Mouse (Mus musculus) embryonic facial prominence, embryonic 13.5 days (tissue): ENCODE data around the gene Rbm8a2. TPM values are rescaled to one million over a fixed set of nuclear protein-coding genes. Genes with fewer than 3 reads are reported as not detected.

Experiments used
- ATAC-seq: fragments of 200-750 bp; cut with Nextera tagmentation; 2 replicates; pipeline ENCODE4 v1.8.0; 2017; ENCODE audit warnings: low read depth; ENCODE audit not compliant: insufficient number of reproducible peaks, insufficient read depth, low FRiP score, low TSS enrichment
- H3K27ac ChIP-seq: fragments of 300-500 bp; sonication (generic); 2 replicates; pipeline ENCODE4 v1.5.1; 2015; ENCODE audit warnings: moderate library complexity, mild to moderate bottlenecking, inconsistent platforms
- H3K27me3 ChIP-seq: fragments of 300-500 bp; sonication (generic); 2 replicates; pipeline ENCODE4 v1.6.1; 2015; ENCODE audit warnings: mild to moderate bottlenecking, inconsistent platforms
- H3K36me3 ChIP-seq: fragments of 300-500 bp; sonication (generic); 2 replicates; pipeline ENCODE4 v1.6.1; 2015; ENCODE audit warnings: mild to moderate bottlenecking, inconsistent platforms
- H3K4me1 ChIP-seq: fragments of 300-500 bp; sonication (generic); 2 replicates; pipeline ENCODE4 v1.6.1; 2015; ENCODE audit warnings: inconsistent platforms
- H3K4me2 ChIP-seq: fragments of 300-500 bp; sonication (generic); 2 replicates; pipeline ENCODE4 v1.6.1; 2015; ENCODE audit warnings: moderate library complexity, mild to moderate bottlenecking, inconsistent platforms
- H3K4me3 ChIP-seq: fragments of 300-500 bp; sonication (generic); 2 replicates; pipeline ENCODE4 v1.5.1; 2015; ENCODE audit warnings: mild to moderate bottlenecking, inconsistent platforms
- H3K9ac ChIP-seq: fragments of 300-500 bp; sonication (generic); 2 replicates; pipeline ENCODE4 v1.6.1; 2015; ENCODE audit warnings: mild to moderate bottlenecking, inconsistent platforms
- H3K9me3 ChIP-seq: fragments of 300-500 bp; sonication (generic); 2 replicates; pipeline ENCODE4 v1.6.1; 2016; ENCODE audit warnings: inconsistent platforms
- WGBS: fragments of 180-500 bp; shearing (Covaris S2); methylation state at CpG from one replicate; pipeline ENCODE4 v1.1.7; 2015; ENCODE audit warnings: mixed read lengths; 5-methylcytosine and 5-hydroxymethylcytosine counted together
- polyA plus RNA-seq: library from polyadenylated mRNA; unstranded; fragments of >200 nt; fragmentation: Nextera tagmentation; extraction: Ambion mirVana; gene quantifications from 2 replicates; pipeline ENCODE4 v1.2.1, GENCODE M21; 2015

Rbm8a2 gene
- polyA plus RNA-seq, 1 experiment from 2014 or later = 0.62 TPM

- Histone ChIP-seq H3K27ac (peak overlapping the region; percentile 7; the same call in 1 of the 2 replicates), H3K4me1 (peaks cover 6% of the 10 kb centered on the region; the same call in 1 of the 2 replicates), H3K4me2 (no peak overlapping the region), H3K9ac (no peak overlapping the region), H3K36me3 (no peaks in the 10 kb centered on the region), H3K9me3 (no peaks in the 10 kb centered on the region), H3K27me3 (no peaks in the 10 kb centered on the region), H3K4me3 (no peak overlapping the region)
- WGBS = 91% methylated on average over 5 of the region's 5 CpGs
- peak; percentile 43; the same call in 1 of the 2 replicates for ATAC-seq
These were observed 9.5 kb upstream of the Rbm8a2 start for GRCm38 (mm10) chr1:175988448-175988847.

- ATAC-seq = no peak
- H3K9ac ChIP-seq = no peak overlapping the region
- 68% methylated on average over 5 of the region's 5 CpGs for WGBS
- H3K27ac ChIP-seq = no peak overlapping the region
- H3K4me1 ChIP-seq = no peaks in the 10 kb centered on the region
- H3K9me3 ChIP-seq = no peaks in the 10 kb centered on the region
- H3K36me3 ChIP-seq = no peaks in the 10 kb centered on the region
- no peaks in the 10 kb centered on the region for H3K27me3 ChIP-seq
- H3K4me3 ChIP-seq = no peak overlapping the region
- no peak overlapping the region for H3K4me2 ChIP-seq
These were observed 8.2 kb downstream of the Rbm8a2 start for GRCm38 (mm10) chr1:175970710-175971109.

- 91% methylated on average over 4 of the region's 5 CpGs for WGBS
- no peak for ATAC-seq
- no peak overlapping the region for H3K4me3 ChIP-seq
- no peaks in the 10 kb centered on the region for H3K4me1 ChIP-seq
- H3K4me2 ChIP-seq = no peak overlapping the region
- no peaks in the 10 kb centered on the region for H3K27me3 ChIP-seq
- H3K9ac ChIP-seq = no peak overlapping the region
- no peak overlapping the region for H3K27ac ChIP-seq
- no peaks in the 10 kb centered on the region for H3K36me3 ChIP-seq
- no peaks in the 10 kb centered on the region for H3K9me3 ChIP-seq
These were observed 11.7 kb downstream of the Rbm8a2 start for GRCm38 (mm10) chr1:175967004-175967745.

- Histone ChIP-seq H3K4me3 (no peak overlapping the region), H3K27me3 (no peaks in the 10 kb centered on the region), H3K4me2 (no peak overlapping the region), H3K9ac (no peak overlapping the region), H3K36me3 (no peaks in the 10 kb centered on the region), H3K9me3 (no peaks in the 10 kb centered on the region), H3K27ac (no peak overlapping the region), H3K4me1 (no peaks in the 10 kb centered on the region)
- no peak for ATAC-seq
- 92% methylated on average over 2 of the region's 2 CpGs for WGBS
These were observed 17.1 kb downstream of the Rbm8a2 start for GRCm38 (mm10) chr1:175961786-175962185.

GRCm38 (mm10) chr1:175950851-175951250 is 28.1 kb downstream of the Rbm8a2 start:
- Histone ChIP-seq H3K4me3 (no peak overlapping the region), H3K27me3 (no peaks in the 10 kb centered on the region), H3K9ac (no peak overlapping the region), H3K27ac (no peak overlapping the region), H3K4me1 (peaks cover 9% of the 10 kb centered on the region), H3K36me3 (no peaks in the 10 kb centered on the region), H3K9me3 (no peaks in the 10 kb centered on the region), H3K4me2 (no peak overlapping the region)
- no peak for ATAC-seq
- 77% methylated on average over 2 of the region's 2 CpGs for WGBS

- 24% methylated on average over 3 of the region's 3 CpGs for WGBS
- H3K9me3 ChIP-seq = no peaks in the 10 kb centered on the region
- no peak overlapping the region for H3K9ac ChIP-seq
- no peaks in the 10 kb centered on the region for H3K27me3 ChIP-seq
- H3K27ac ChIP-seq = no peak overlapping the region
- no peak overlapping the region for H3K4me2 ChIP-seq
- H3K4me3 ChIP-seq = no peak overlapping the region
- no peak for ATAC-seq
- H3K36me3 ChIP-seq = no peaks in the 10 kb centered on the region
- H3K4me1 ChIP-seq = peaks cover 9% of the 10 kb centered on the region
These were observed 28.5 kb downstream of the Rbm8a2 start for GRCm38 (mm10) chr1:175950421-175950820.

GRCm38 (mm10) chr1:175946718-175947315 is 32.1 kb downstream of the Rbm8a2 start:
- 79% methylated on average over 4 of the region's 4 CpGs for WGBS
- H3K27me3 ChIP-seq = no peaks in the 10 kb centered on the region
- no peak overlapping the region for H3K27ac ChIP-seq
- H3K9me3 ChIP-seq = no peaks in the 10 kb centered on the region
- H3K36me3 ChIP-seq = no peaks in the 10 kb centered on the region
- H3K4me3 ChIP-seq = no peak overlapping the region
- H3K9ac ChIP-seq = no peak overlapping the region
- ATAC-seq = no peak
- H3K4me1 ChIP-seq = peaks cover 9% of the 10 kb centered on the region
- H3K4me2 ChIP-seq = no peak overlapping the region

GRCm38 (mm10) chr1:175943168-175943567 is 35.7 kb downstream of the Rbm8a2 start:
- no peaks in the 10 kb centered on the region for H3K27me3 ChIP-seq
- H3K4me1 ChIP-seq = no peaks in the 10 kb centered on the region
- H3K4me2 ChIP-seq = no peak overlapping the region
- H3K27ac ChIP-seq = no peak overlapping the region
- no peaks in the 10 kb centered on the region for H3K36me3 ChIP-seq
- H3K9me3 ChIP-seq = no peaks in the 10 kb centered on the region
- 90% methylated on average over 7 of the region's 7 CpGs for WGBS
- no peak for ATAC-seq
- no peak overlapping the region for H3K9ac ChIP-seq
- H3K4me3 ChIP-seq = no peak overlapping the region

- H3K9ac ChIP-seq = no peak overlapping the region
- no peaks in the 10 kb centered on the region for H3K27me3 ChIP-seq
- H3K4me2 ChIP-seq = no peak overlapping the region
- ATAC-seq = no peak
- no peaks in the 10 kb centered on the region for H3K36me3 ChIP-seq
- peaks cover 3% of the 10 kb centered on the region; the same call in 1 of the 2 replicates for H3K4me1 ChIP-seq
- no peak overlapping the region for H3K4me3 ChIP-seq
- WGBS = 80% methylated on average over 3 of the region's 3 CpGs
- no peak overlapping the region for H3K27ac ChIP-seq
- H3K9me3 ChIP-seq = no peaks in the 10 kb centered on the region
These were observed 40.2 kb downstream of the Rbm8a2 start for GRCm38 (mm10) chr1:175938731-175939130.

GRCm38 (mm10) chr1:175936282-175936737 is 42.6 kb downstream of the Rbm8a2 start:
- Histone ChIP-seq H3K9ac (0 out of 2 replicates have a peak overlapping the region, but pooled peaks have one; percentile 55), H3K4me3 (0 out of 2 replicates have a peak overlapping the region, but pooled peaks have one; percentile 14), H3K36me3 (no peaks in the 10 kb centered on the region), H3K4me1 (peaks cover 3% of the 10 kb centered on the region; the same call in 1 of the 2 replicates), H3K4me2 (peak overlapping the region; percentile 55), H3K27me3 (no peaks in the 10 kb centered on the region), H3K9me3 (no peaks in the 10 kb centered on the region), H3K27ac (no peak overlapping the region)
- 12% methylated on average over 11 of the region's 11 CpGs for WGBS
- ATAC-seq = no peak

- H3K4me3 ChIP-seq = no peak overlapping the region
- H3K9ac ChIP-seq = no peak overlapping the region
- no peak overlapping the region for H3K4me2 ChIP-seq
- no peaks in the 10 kb centered on the region for H3K27me3 ChIP-seq
- H3K27ac ChIP-seq = no peak overlapping the region
- H3K4me1 ChIP-seq = peaks cover 3% of the 10 kb centered on the region; the same call in 1 of the 2 replicates
- no peaks in the 10 kb centered on the region for H3K9me3 ChIP-seq
- 91% methylated on average over 5 of the region's 5 CpGs for WGBS
- no peaks in the 10 kb centered on the region for H3K36me3 ChIP-seq
- no peak for ATAC-seq
These were observed 47.5 kb downstream of the Rbm8a2 start for GRCm38 (mm10) chr1:175931391-175931790.
